Mouse (Mus musculus): ENCODE measurements around the gene Rxrg. TPM values are rescaled to one million over a fixed set of nuclear protein-coding genes. Genes with fewer than 3 reads are reported as not detected.

Gene Rxrg
- total RNA-seq, 4 experiments from 2014 or later, result 62.7 to 85.3 (median 66.2) TPM

DNA sequence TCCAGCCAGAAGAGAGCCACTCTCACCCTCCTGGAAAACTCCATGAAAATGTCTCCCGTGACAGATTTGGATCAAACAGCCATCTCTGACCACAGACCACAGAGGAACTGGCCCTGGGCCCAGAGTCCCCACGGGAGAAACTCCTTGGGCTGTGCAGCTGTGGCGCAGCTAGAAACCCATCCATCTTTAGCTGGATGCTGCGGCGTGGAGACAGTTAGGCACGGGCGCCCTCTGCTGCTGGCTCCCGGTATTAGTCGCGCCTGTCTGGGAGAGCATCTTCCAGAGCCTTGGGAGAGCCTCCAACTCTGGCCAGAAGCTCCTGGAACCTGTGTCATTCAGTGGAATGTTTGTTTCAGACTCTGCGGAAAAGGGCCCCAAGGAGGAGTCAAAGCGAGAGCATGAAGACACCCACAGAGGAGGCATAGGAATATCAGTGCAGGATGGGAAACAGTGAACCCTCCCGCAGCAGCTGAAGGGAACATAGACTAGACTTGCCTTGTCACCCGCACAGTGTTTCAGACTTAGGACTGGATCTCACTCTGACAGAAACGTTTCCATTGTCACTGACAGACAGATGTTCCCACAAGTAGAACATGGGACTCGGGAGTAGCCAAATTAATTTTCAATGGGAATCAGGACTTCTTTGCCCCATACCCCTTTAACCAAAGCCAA is 46.8 kb downstream of the Rxrg start:
- peak; percentile 86 for DNase-seq (ENCODE audit: low spot score)

DNA sequence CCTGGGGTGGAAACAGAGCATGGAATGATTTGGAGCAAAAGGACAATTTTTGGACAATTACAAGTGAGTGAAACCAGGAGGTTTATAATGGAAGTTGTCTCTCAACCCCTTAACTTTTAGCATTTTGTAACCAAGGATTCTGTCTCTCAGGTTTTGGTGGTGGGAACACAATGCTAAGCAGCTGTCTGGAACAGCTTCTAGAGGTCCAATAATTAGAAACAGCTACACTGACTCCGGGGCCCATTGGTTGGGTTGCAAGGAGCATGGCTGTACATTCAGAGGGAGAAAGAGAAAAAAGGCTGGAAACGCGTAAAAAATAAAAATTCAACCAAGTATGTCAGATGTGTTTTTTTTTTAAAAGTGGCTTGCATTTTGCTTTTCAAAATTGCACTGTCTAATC is 50.5 kb downstream of the Rxrg start:
- DNase-seq (ENCODE audit: low spot score), result no peak

DNA sequence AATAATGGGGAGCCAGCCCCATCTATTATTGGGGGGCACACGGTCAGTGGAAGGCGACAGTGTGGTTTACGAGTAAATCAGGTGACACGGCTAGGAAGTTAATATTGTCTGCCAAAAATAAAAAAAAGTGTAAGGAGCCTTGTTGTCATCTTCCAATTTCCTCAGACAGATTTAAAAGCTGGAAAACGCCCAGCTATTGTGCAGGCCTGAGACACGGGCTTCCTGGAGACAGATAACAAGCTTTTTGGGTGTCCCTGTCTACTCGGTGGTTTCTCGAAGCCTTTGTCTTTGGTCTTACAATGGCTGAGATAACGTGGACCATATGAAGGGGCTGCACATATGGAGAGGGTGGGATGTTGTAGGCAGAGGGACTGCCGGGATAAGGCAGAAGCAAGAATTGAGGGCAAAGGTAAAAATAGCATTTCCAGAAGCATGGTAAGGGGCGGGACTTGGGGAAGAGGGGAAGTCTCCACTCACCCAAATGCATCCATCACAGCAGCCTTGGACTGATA is 51.0 kb downstream of the Rxrg start:
- peak; percentile 38 for DNase-seq (ENCODE audit: low spot score)

DNA sequence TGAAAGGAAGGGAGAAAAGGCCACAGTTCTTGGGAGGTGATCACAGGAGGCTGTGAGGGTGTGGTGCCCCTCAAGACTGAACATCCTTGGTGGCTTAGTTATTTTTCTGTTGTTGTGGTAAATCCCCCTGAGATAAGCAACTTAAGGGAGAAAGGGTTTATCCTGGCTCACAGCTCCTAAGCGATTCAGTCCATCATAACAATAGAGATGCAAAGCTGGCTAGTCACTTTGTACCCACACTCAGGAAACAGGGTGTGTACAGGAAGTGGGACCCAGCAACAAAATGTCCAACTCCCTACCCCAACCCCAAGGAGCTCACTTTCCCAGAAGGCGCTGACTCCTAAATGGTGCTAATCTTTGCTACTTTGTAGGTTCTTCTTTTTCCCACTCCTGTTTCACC is 54.2 kb downstream of the Rxrg start:
- DNase-seq (ENCODE audit: low spot score), result no peak

DNA sequence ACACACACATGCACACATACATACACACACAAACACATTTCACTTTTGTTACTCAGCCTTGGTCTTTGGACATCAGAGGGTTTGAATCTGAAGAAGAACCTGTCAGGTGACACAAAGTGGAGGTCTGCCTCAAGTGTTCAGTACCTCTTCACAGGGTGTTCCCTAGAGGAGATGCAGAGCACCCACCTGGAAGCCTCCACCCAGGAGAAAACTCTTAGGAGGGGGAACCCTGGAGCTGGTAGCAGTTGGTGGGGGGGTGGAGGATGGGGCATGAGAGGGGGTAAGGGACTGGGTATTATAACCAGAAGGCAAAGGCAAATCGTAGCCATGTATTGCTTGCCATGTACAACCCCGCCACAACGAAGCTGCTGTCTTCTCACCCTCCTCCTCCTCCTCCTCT is 60.9 kb downstream of the Rxrg start:
- no peak for DNase-seq (ENCODE audit: low spot score)

DNA sequence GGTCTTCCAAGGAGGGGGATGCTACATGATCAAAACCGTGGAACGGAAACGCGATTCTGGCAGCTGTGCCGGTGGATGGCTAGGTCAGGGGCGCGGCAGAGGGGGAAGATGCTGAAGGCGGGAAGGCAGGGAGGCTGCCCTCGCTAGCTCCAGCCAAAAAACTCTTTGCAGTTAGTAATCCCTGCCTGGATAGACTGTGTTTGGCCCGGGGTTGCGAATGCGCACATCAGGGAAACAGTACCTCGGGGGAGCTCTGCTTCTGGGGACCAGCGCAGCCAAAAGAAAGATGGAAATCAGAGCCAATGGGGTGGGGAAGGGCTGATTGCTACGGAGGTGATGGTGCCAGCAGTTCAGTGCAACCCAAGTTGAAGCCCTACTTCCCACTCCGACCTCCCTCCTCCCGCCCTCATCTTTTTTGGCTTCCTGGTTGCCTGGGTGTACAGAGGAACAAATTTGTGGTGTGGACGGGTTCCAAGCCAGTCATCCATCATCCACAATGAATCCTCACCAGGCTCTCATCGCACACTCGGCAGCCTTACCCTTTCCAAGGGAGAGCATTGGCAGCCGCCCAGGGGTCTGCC is 62.4 kb downstream of the Rxrg start:
- DNase-seq (ENCODE audit: low spot score), result peak; percentile 52

DNA sequence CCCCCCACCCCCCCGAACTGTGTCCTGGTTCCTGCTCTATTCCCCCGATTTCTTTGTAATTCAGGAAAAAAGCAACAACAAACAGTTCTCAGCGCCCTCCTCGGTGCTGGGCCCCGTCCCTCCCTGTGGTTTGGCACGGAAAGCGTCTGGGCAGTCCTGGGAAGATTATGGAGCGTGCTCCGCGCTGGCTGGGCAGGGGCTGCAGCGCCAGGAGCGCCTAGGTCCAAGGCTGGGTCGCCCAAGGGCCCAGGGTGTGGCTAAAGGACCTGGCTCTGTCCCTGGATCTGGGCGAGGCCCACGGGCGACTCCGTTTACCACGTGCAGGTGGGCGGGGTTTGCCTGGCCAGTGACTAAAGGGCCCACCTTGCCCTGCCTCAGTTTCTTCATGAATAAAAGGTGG is 62.9 kb downstream of the Rxrg start:
- peak; percentile 19 for DNase-seq (ENCODE audit: low spot score)

DNA sequence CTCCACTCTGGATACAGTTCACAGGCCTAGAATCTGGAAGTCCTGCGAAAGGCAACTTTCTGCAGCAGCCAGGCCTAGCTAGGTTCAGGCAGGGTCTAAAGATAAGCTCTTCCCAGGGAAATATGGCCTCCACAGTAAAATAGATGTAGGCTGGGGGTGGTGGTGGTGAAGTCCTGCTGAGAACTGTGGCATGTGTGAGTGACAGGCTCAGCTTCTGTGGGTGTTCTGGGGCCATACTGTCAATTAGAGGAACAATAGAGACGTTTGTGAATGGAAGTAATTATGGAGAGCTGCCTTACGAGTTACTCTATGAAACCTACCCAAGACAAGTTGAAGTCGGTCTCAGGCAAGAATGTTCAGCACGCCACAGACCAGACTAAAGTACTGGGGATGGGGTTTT is 65.0 kb downstream of the Rxrg start:
- no peak for DNase-seq (ENCODE audit: low spot score)

DNA sequence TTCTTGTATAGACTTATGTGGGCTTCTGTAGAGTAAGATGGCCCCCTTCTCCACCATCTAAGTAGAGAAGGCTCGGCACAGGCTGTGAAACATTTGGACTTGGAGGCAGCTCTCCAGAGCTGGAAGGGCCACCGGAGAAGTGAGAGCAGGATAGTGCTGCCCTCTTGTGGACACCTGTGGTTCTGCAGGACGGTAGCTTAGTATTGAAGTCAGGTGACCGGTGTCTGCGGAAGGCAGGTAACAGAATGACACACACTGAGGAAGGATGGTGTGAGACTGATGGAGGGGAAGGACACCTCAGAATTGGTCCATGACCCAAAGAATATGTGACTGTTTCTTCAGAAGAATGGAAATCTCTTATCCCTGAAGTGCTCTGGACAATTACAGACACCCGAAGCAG is 71.6 kb downstream of the Rxrg start:
- DNase-seq (ENCODE audit: low spot score), result peak; percentile 31

DNA sequence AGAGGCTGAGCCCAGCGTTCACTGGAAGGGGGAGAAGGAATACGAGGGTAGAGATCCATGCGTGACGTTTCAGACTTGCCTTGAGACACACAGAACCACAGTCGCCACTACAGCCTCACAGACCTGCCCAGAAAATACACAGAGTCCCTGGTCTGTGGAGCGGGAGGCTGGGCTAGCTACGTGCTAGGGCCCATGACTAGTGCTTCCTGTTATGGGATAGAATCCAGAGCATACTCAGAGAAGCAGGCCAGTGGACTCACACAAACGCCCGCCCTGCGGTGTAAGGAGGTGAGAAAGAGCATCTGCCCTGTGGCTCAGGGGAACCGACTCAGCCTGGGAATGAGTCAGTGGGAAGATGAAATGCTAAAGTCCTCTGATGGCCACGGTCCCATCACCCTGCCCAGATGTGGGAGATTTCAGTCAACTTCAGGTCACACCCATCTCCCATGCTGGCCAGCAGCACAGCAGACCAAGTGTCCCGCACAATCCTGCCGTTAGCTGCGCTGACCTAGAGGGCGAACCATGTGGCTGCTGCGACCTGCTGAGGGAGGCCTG is 74.3 kb downstream of the Rxrg start:
- no peak for DNase-seq (ENCODE audit: low spot score)

DNA sequence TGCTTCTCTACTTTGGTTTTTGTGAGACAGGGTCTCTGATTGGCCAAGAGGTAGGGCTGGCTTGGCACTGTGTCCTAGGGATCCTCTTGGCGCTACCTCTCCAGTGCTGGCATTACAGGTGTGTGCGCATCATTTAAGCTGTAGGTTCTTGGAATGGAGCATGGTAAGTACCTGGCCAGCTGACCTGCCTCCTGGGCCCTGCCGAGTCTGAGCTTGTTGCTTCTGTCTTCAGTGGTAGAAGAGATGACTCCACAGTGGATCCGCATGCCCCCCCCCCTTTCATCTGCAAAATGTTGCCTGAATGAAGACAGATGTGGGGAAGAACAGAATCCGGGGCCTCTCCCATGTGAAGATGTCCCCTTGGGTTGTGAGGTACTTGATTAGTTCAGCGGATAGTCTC is 80.9 kb downstream of the Rxrg start:
- no peak for DNase-seq (ENCODE audit: low spot score)

DNA sequence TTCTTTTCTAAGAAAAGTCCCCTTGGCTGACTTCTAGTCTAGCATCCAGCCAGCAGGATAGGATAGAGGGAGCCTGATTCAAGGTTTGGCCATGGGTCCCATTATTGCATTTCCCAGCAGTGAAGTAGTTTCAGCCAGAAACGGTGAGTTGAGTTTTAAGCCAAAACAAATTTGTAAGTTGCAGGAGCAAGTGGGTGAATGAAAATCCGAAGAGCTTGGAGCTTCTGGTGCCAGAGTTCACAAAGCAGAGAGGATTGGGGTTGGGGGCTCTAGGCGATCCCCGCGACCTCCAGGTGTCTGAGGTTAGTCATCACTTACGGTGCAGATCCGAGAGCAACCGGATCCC is 89.8 kb downstream of the Rxrg start:
- no peak for DNase-seq (ENCODE audit: low spot score)

DNA sequence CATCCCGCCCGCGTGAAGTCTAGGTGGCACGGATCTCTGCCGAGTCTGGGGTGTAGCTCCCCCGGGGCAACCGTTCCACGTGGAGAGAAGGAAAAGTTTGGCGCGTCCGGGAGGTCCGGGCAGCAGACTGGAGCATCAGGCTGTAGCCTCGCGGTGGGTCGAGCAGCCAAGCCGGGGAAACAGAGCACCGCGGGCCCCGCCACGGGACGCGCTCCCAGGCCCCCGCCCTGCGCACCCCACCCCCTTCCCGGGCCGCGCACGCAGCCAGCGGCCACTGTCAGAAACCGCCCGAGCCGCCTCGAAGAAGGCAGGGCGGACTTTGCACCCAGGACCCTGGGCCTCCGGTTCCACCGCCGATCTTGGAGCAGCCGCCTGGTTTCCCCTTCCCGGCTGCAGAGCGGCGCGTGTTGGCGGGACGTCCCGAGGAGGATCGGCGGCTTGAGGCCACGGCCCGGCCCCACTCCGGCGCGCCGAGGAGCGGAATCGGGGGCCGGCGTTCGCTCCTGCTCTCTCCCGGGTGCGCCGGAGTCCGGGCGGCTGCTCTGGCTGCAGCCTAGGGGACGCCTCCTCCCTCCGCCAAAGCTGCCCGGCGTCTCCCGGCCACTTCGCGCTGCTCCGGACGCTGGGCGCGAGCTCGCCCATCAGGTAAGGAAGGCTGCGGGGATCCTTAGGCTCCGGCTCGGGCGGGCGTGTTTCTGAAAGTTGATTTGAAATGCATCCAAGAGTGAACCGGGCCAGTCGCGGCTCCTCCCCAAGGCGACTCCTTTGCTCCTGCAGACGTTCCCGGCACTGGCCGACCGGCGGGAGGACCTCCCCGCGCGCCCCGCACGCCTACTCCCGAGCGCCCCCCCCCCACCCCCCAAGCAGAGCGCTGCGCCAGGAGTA is 90.4 kb downstream of the Rxrg start:
- no peak for DNase-seq (ENCODE audit: low spot score)

DNA sequence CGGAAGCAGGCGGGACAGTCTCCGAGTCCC is 90.9 kb downstream of the Rxrg start, which contains the start of gene Lmx1a:
Lmx1a (plus strand) TSS at position 6 of the 30 bp plus-strand sequence.
- DNase-seq (ENCODE audit: low spot score), result no peak

Other genes starting within 250 kb of the Rxrg start
- 10 to 100 TPM; 15.1 to 27.6 (median 20.4) TPM for gene Aldh9a1, start 248.4 kb upstream of the Rxrg start, total RNA-seq (2022)
- 100 to 1,000 TPM; 345 to 380 (median 359) TPM for gene Mgst3, start 204.5 kb upstream of the Rxrg start, total RNA-seq (2022)
- gene Lrrc52, start 131.6 kb upstream of the Rxrg start, total RNA-seq (2022), result 1 to 10 TPM; 2.7 to 4.7 (median 3.1) TPM
- not detected for gene Lmx1a, start 90.9 kb downstream of the Rxrg start, total RNA-seq (2022)

Measured in heart, adult 8-10 months (tissue).